Mouse (Mus musculus): ENCODE results near the gene Sdcbp2.

Sdcbp2 gene

GRCm38 (mm10) chr2:151631406-151632158 lies 59.2 kb downstream of the Sdcbp2 start:
- peak; percentile 10 for DNase-seq (ENCODE audit: low spot score)

- peak; percentile 54 for DNase-seq (ENCODE audit: low spot score)
Observed at GRCm38 (mm10) chr2:151632159-151632814, 59.9 kb downstream of the Sdcbp2 start, which contains the start of gene Snph. TSS of gene Snph (minus strand) at chr2:151632593.

- no peak for DNase-seq (ENCODE audit: low spot score)
Observed at GRCm38 (mm10) chr2:151632982-151633381, 60.6 kb downstream of the Sdcbp2 start.

- no peak for DNase-seq (ENCODE audit: low spot score)
Observed at GRCm38 (mm10) chr2:151634903-151635302, 62.5 kb downstream of the Sdcbp2 start.

GRCm38 (mm10) chr2:151635362-151636014 lies 63.1 kb downstream of the Sdcbp2 start:
- no peak for DNase-seq (ENCODE audit: low spot score)

GRCm38 (mm10) chr2:151636015-151636402 lies 63.6 kb downstream of the Sdcbp2 start:
- DNase-seq (ENCODE audit: low spot score) = no peak

Data from yolk sac, embryonic 10.5 days (tissue).